Mouse (Mus musculus) retina, postnatal 7 days (tissue): ENCODE data around the gene H2afv.

Experiments used
- DNase-seq: peaks from one replicate; pipeline ENCODE4 v3.0.0-alpha.2; 2012; ENCODE audit warnings: low read depth, low spot score

The H2afv gene

GRCm38 (mm10) chr11:6444077-6444853 lies at the start of gene H2afv:
Gene H2afv, minus strand, starts transcription at chr11:6444443.
- DNase-seq = peak; percentile 98

GRCm38 (mm10) chr11:6489691-6490503 lies 45.7 kb upstream of the H2afv start:
- DNase-seq = no peak

- no peak for DNase-seq
These were observed 45.0 kb upstream of the H2afv start for GRCm38 (mm10) chr11:6489257-6489656.

- DNase-seq = no peak
These were observed 43.9 kb upstream of the H2afv start for GRCm38 (mm10) chr11:6488041-6488684.

GRCm38 (mm10) chr11:6487496-6487895 lies 43.3 kb upstream of the H2afv start:
- no peak for DNase-seq

- DNase-seq = no peak
These were observed 42.7 kb upstream of the H2afv start for GRCm38 (mm10) chr11:6486916-6487315.

GRCm38 (mm10) chr11:6484244-6484959 lies 40.2 kb upstream of the H2afv start:
- no peak for DNase-seq

GRCm38 (mm10) chr11:6483103-6483502 lies 38.9 kb upstream of the H2afv start:
- no peak for DNase-seq

GRCm38 (mm10) chr11:6481669-6482185 lies 37.5 kb upstream of the H2afv start:
- DNase-seq = no peak

- DNase-seq = no peak
These were observed 36.6 kb upstream of the H2afv start for GRCm38 (mm10) chr11:6480681-6481405.

GRCm38 (mm10) chr11:6480191-6480590 lies 35.9 kb upstream of the H2afv start:
- DNase-seq = no peak

GRCm38 (mm10) chr11:6479231-6479630 lies 35.0 kb upstream of the H2afv start:
- no peak for DNase-seq

GRCm38 (mm10) chr11:6477350-6477749 lies 33.1 kb upstream of the H2afv start:
- DNase-seq = no peak

GRCm38 (mm10) chr11:6476876-6477275 lies 32.6 kb upstream of the H2afv start:
- DNase-seq = no peak

- DNase-seq = peak; percentile 81
These were observed 31.7 kb upstream of the H2afv start, which contains the start of gene Purb for GRCm38 (mm10) chr11:6475867-6476484. Gene Purb, minus strand, starts transcription at chr11:6475917.

- peak; percentile 16 for DNase-seq
These were observed 30.9 kb upstream of the H2afv start for GRCm38 (mm10) chr11:6474874-6475731.

GRCm38 (mm10) chr11:6474381-6474780 lies 30.1 kb upstream of the H2afv start:
- DNase-seq = no peak

GRCm38 (mm10) chr11:6472076-6472475 lies 27.8 kb upstream of the H2afv start:
- DNase-seq = no peak

- DNase-seq = no peak
These were observed 27.2 kb upstream of the H2afv start for GRCm38 (mm10) chr11:6471493-6471892.
